Mouse (Mus musculus) CD4-positive, CD25-positive, alpha-beta regulatory T cell, adult 2 months (primary cell): ENCODE measurements around the gene Chrne.
A peak's percentile ranks its signal among the peaks of the same experiment; 100 is the strongest.

Experiments used
- DNase-seq: peaks from one replicate; pipeline ENCODE4 v3.0.0-alpha.2; 2012; ENCODE audit warnings: low read depth, low spot score

Gene Chrne

DNA sequence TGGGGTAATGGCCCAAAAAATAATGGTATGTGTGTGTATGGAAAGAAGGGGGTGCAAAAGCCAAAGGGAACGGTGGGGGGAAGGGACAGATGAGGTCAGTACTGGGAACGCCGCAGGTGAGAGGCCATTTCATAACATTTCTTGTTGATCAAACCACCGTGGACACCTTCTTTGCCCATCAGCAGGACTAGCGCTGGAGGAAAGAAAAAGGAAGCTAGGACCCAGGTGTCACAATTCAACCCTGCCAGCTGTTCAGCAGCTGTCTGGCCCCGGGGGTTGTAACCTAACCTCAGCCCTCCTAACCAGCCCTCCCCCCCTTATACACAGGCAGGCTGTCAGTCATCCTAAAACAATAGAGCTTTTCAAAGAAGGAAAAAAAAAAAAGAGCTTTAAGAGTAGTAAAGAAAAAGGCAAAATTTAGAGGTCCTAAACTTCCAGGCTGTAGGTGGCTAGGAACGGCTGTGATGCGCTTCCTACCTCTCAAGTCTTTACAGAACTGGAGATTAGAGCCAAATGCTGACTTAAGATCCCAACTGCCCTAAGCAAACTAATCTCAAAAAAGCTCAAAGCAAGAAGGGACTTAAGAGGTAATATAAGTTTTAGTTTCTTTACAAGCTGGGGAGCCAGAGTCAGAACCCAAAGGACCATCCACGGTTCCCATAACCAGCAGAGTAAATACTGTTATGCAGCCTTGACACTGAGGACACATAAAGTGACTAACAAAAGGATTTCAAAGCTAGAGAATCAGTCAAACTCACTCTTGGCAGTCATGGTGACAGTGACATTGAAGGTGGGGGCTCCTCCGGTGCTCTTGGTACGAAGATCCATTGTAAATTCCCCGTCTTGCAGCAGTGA is 33.2 kb upstream of the Chrne start:
- peak; percentile 49 for DNase-seq

GRCm38 (mm10) chr11:70651391-70651790 is 32.4 kb upstream of the Chrne start:
- peak; percentile 58 for DNase-seq

DNA sequence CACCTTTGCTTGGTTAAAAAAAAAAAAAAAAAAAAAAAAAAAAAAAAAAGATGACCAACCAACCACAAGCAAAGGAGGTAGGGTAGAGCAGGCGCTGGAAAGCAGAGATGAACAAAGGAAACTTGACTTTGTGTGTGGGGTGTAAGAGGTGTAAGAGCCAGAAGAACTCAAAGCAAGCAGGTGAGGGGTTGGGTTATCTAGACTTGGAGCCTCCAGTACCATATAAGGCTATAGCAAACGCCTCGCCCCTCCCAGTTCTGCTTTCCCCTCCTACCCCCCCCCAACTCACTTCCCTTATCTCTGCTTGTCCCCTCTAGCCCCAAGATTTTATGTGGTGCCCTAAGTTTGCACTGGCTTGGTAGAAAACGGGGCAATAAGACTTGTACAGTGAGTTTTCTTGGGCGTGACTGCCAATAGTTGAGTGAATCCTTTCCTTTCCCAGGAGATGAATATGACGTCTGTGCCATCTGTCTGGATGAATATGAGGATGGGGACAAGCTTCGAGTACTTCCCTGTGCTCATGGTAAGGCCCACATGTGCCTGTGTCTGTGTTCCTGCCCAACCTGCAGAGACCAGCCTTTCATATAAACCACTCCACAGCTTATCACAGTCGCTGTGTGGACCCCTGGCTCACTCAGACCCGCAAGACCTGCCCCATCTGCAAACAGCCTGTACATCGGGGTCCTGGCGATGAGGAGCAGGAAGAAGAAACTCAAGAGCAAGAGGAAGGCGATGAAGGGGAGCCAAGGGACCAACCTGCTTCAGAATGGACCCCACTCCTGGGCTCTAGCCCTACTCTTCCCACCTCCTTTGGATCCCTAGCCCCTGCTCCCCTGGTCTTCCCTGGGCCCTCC is 31.5 kb upstream of the Chrne start:
- DNase-seq, result peak; percentile 86

GRCm38 (mm10) chr11:70649185-70649734 is 30.2 kb upstream of the Chrne start:
- DNase-seq, result peak; percentile 23

- peak; percentile 45 for DNase-seq
Measured at GRCm38 (mm10) chr11:70648512-70648911, 29.5 kb upstream of the Chrne start.

DNA sequence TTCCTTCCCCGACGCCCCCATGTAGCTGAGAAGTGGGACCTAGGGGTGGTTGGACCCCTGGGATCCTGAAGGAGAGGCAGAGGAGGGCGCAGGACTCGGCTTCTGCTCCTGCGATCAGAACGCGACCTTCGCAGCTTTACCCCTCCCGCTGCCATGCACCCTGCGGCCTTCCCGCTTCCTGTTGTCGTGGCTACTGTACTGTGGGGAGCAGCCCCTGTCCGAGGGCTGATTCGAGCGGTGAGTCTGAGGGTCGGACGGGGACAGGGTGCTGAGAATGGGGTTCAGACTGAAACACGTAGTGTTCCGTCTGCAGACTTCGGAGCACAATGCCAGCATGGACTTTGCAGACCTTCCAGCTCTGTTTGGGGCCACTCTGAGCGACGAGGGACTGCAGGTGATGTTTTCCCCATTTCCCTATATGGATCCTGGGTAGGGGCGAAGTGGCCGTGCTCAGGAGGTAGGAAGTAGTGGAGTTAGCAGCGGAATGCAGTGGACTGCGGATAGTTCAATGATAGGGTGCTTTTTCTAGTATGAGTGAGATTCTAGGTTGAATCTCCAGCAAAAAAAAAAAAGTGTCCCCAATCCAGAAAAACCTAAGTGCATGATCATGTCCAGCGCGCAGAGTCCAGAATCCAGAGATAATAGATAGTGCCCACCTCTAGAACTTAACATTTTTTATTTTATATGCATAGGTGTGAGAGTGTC is 28.9 kb upstream of the Chrne start:
- peak; percentile 57 for DNase-seq

- DNase-seq, result peak; percentile 98
Measured at GRCm38 (mm10) chr11:70646691-70647650, 28.0 kb upstream of the Chrne start, which contains the start of the genes Rnf167 and Slc25a11. TSS of gene Rnf167 (plus strand) at chr11:70647235. TSS of gene Slc25a11 (minus strand) at chr11:70647479.

DNA sequence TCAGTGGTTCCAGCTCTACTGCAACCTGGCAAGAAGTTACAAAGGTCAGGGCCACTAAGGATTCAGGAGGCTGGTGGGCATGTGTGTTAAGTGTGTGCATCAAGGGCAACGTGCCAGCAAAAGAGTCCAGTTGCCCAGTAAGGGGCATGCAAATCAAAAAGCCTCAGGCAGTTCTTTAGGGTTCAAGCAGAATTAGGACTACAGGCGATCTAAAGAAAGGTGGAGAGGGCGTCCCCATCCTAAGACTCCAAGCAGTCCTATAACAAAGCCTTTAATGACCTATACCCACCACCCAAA is 27.2 kb upstream of the Chrne start:
- no peak for DNase-seq

- no peak for DNase-seq
Measured at GRCm38 (mm10) chr11:70645461-70646258, 26.6 kb upstream of the Chrne start.

DNA sequence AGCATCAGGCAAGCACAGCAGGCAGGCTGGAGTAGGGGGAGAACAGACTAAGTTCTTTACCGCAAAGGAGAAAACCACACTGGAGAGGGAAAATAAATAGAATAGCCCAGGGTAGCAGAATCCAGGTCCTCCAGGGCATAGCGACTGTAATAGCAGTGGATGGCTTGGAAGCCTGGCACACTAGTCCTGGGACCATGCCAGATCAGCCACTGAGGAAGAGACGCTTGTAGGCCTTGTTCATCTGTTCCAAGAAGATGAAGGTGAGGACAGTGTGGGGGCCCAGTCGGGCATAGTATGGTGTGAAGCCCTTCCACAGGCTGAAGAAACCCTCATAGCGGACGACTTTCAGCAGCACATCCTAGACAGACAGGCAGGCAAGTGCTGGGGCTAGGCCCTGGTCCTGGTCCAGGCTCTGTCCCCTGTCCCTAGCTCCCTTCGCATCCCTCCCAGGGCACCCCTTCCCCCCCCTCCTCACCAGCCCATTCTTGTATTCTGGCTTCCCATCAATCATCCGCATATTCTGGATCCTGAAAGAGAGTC is 25.6 kb upstream of the Chrne start:
- DNase-seq, result no peak

DNA sequence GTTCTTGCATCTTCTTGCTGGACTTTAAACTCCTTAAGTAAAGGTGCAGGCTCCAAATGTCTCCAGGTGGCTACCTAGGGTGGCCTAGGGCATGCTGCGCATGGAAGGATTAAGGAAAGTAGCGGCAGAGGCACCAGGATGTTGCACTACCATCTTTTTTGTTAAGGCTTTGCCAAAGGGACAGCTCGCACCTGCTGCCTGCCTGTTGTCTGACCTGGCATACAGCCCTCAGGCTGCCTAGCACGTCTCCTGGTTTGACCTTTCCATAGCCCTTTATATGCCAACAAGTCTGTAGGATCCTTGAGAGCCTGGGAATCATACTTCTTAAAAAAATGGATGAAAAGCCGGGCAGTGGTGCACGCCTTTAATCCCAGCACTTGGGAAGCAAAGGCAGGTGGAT is 24.0 kb upstream of the Chrne start:
- no peak for DNase-seq

DNA sequence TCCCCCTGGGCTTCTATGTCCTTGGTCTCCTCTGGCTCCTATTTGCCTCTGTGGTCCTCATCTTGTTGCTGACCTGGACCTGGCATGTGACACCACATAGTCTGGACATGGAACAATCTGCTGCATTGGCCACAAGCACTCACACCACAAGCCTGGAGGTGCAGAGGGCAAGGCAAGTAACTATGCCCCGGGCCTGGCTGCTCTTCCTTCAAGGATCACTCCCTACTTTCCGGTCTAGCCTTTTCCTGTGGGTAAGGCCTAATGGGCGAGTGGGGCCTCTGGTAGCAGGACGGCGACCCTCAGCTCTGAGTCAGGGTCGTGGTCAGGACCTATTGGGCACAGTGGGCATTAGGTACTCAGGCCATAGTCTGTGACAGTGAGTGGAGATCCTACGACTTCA is 22.2 kb upstream of the Chrne start:
- no peak for DNase-seq

GRCm38 (mm10) chr11:70639976-70640375 is 21.0 kb upstream of the Chrne start:
- no peak for DNase-seq

DNA sequence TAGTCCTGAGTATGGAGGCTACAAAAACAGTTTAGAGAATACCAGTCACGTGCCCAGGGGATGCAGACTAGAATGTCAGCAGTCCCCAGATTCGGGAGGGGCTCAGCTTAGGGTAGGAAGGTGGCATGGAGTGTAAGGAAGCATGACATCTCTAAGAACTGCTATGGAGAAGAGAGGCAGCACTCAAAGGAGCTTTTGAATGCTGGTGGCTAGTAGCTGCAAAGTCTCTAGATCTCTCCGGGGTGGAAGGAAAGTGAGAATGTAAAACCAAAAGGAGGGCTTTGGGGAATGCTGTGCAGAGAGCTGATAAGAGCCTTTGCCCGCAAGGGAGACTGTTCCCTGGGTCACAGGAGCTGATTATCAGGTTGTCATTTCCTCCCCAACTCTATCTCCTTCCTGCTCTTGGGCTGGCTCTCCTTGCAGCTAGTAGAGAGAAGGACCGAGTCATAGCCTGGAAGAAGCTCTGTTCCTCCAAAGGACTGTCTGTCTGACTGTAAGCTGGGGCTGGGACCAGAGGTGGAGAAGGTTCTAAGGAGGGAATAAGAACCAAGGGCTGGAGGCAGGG is 19.8 kb upstream of the Chrne start, which contains the start of gene Gp1ba:
Gp1ba (plus strand) TSS at position 409 of the 565 bp plus-strand sequence.
- no peak for DNase-seq

DNA sequence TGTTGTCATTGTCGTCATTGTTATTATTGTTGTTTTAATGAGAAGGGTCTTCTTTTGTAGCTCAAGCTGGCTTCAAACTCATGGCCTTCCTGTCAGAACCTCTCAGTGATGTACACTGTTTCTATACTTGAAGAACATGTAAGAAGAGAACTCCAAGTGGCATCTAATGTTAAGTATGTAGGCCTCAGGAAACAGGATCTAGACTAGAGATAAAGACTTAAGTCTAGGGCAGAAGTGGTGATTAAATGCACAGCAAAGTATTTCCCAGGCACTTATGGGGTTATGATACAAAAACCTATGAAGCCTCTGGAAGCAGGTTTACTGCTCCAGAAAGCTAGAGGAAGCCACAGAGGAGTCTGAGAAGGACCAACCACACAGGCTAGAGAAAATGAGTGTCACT is 19.3 kb upstream of the Chrne start:
- no peak for DNase-seq

DNA sequence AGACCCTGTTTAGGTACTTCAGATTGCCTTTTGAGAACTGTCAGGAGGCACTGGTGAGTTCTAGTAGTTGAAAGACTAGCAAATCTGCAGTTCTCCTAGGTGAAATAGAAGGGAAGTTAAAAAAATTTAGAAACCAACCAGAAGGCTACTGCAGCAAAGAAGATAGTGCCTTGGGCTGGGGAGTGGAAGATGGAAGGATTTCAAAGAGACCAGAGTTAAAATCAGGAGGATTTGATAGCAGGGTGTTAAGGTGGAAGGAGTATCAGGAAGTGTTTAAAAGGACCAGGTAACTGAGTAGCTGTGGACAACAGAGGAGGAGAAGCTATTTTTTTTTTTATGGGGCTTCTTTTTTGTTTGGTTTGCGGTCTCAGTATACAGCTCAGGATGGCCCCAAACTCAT is 18.7 kb upstream of the Chrne start:
- no peak for DNase-seq

DNA sequence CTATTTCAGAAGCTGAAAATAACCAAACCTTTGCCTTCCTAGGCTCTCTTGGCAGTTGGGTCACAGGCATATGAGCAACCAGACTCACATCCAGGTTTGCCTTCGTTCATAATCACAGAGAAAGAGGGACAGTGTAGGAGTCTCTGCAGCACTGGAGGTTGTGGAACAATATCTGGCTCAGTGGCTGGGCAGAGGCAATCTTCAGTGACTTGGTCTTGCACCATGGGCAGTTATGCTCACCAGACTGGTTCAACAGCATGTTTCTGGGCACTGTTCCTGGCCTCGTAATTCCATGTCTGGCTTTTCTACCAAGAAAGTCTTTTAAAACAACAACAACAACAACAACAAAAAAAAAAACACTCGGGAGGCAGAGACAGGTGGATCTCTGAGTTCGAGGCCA is 16.6 kb upstream of the Chrne start:
- no peak for DNase-seq

DNA sequence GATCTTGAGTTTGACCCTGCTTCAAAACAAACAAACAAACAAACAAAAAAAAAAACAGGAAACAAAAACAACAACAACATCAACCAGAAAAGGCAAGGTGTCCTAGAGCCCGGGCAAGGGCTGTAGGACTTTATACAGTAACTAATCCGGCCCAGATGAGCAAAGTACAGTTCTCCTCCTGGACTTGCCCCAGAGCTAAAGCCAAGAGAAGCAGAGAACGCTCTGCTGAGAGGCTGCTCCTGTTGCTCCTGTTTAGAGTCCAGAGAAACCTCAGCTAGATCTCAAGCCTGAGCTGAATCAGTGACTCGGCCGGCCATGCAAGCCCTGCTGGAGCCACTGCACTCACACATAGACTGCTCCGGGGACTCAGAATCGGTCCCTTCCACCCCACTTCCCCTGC is 11.1 kb upstream of the Chrne start:
- DNase-seq, result no peak

- DNase-seq, result peak; percentile 83
Measured at GRCm38 (mm10) chr11:70629557-70629956, 10.5 kb upstream of the Chrne start.
